14 mouse cellular contexts compared by ENCODE assay signal in genomic region chr6:115583430-115584125, GRCm38 (mm10). TPM values are rescaled to one million over a fixed set of nuclear protein-coding genes. Genes with fewer than 3 reads are reported as not detected.
"Had no signal": no experiment of that assay in that cellular context is flagged by ENCODE, and none has a peak within 500 bp of the region (broad histone marks: within the 10 kb centered on the region; RNA-seq: fewer than 3 reads in every experiment).

No protein-coding gene starts in this region.

- H3K27ac ChIP-seq: layer of hippocampus, adult 2 months; limb, embryonic 12.5 days; liver, embryonic 13.5 days; lung, embryonic 15.5 days; midbrain, embryonic 15.5 days; neural tube, embryonic 12.5 days had no signal

- ATAC-seq: liver, postnatal 0 days; midbrain, embryonic 15.5 days had no signal

- DNase-seq: liver; liver, embryonic 13.5 days; liver, postnatal 0 days; right cerebral cortex, postnatal 14 days; thymus, postnatal 36 days had no signal

- H3K4me3 ChIP-seq: layer of hippocampus, adult 2 months; limb, embryonic 12.5 days; liver, embryonic 13.5 days; lung, embryonic 15.5 days; midbrain, embryonic 15.5 days; neural tube, embryonic 12.5 days had no signal

- H3K9me3 ChIP-seq: limb, embryonic 12.5 days; liver, embryonic 13.5 days; lung, embryonic 15.5 days; midbrain, embryonic 15.5 days; neural tube, embryonic 12.5 days had no signal

- H3K4me1 ChIP-seq: limb, embryonic 12.5 days; liver, embryonic 13.5 days; lung, embryonic 15.5 days; midbrain, embryonic 15.5 days; neural tube, embryonic 12.5 days had no signal

- H3K4me2 ChIP-seq: limb, embryonic 12.5 days; liver, embryonic 13.5 days; lung, embryonic 15.5 days; midbrain, embryonic 11.5 days; midbrain, embryonic 15.5 days; neural tube, embryonic 12.5 days had no signal

- H3K27me3 ChIP-seq: limb, embryonic 12.5 days; liver, embryonic 13.5 days; lung, embryonic 15.5 days; midbrain, embryonic 15.5 days; neural tube, embryonic 12.5 days had no signal

- H3K9ac ChIP-seq: limb, embryonic 12.5 days; liver, embryonic 13.5 days; liver, postnatal 0 days; lung, embryonic 15.5 days; midbrain, embryonic 15.5 days; neural tube, embryonic 12.5 days had no signal

RNA-seq across cellular contexts. Expression of gene Mkrn2os, which starts 8.8 kb away (rescaled TPM):
- total RNA-seq: layer of hippocampus, adult 2 months; layer of hippocampus, postnatal 10 days; left cerebral cortex, postnatal 36 days; monocyte, adult 5-6 weeks had no signal
